Mouse (Mus musculus) testis, adult 2 months (tissue): ENCODE measurements at regions not wholly inside any gene's neighbourhood (a gene's known extent, or its start where the extent isn't known, plus 50 kb on each side); places are given as distances from the start of the nearest gene placed in this dataset.

ENCODE experiments used
- H3K27ac ChIP-seq: fragments of 200-500 bp; 2 replicates; pipeline ENCODE4 v1.5.1; 2012; ENCODE audit warnings: low read depth, low read length; ENCODE audit not compliant: control insufficient read depth, insufficient read depth
- H3K27me3 ChIP-seq: fragments of 200-500 bp; 2 replicates; pipeline ENCODE4 v1.6.1; 2012; ENCODE audit warnings: mild to moderate bottlenecking, low read length, moderate library complexity; ENCODE audit not compliant: control insufficient read depth, insufficient read depth
- H3K36me3 ChIP-seq: fragments of 200-500 bp; 2 replicates; pipeline ENCODE4 v1.6.1; 2012; ENCODE audit warnings: mild to moderate bottlenecking, low read length; ENCODE audit not compliant: control insufficient read depth, insufficient read depth
- H3K4me1 ChIP-seq: fragments of 200-500 bp; 2 replicates; pipeline ENCODE4 v1.6.1; 2012; ENCODE audit warnings: low read length; ENCODE audit not compliant: control insufficient read depth, insufficient read depth
- H3K4me3 ChIP-seq: fragments of 200-500 bp; 2 replicates; pipeline ENCODE4 v1.5.1; 2012; ENCODE audit warnings: low read depth, mild to moderate bottlenecking, low read length, moderate library complexity, mixed read lengths; ENCODE audit not compliant: control insufficient read depth
- CTCF ChIP-seq: fragments of 200-500 bp; IDR thresholded peaks from 2 replicates; pipeline ENCODE4 v1.5.1; 2012; ENCODE audit warnings: low read depth, mild to moderate bottlenecking, inconsistent platforms, low read length, moderate library complexity; ENCODE audit not compliant: control insufficient read depth, insufficient read depth, insufficient replicate concordance
- POLR2A ChIP-seq: fragments of 200-500 bp; IDR thresholded peaks from 2 replicates; pipeline ENCODE4 v1.6.1; 2012; ENCODE audit warnings: low read depth, mild to moderate bottlenecking, inconsistent platforms, low read length, moderate library complexity; ENCODE audit not compliant: control insufficient read depth

- H3K27me3 ChIP-seq: no peaks in the 10 kb centered on the region
- TF ChIP-seq CTCF (no peak), POLR2A (no peak)
- H3K36me3 ChIP-seq: no peaks in the 10 kb centered on the region
- H3K4me1 ChIP-seq: no peaks in the 10 kb centered on the region
- H3K4me3 ChIP-seq: no peak overlapping the region
- H3K27ac ChIP-seq: no peak overlapping the region
Measured at GRCm38 (mm10) chr12:93960869-93961268, 1731.2 kb upstream of the Flrt2 start.

GRCm38 (mm10) chr12:93981307-93981706, 1710.7 kb upstream of the Flrt2 start:
- TF ChIP-seq POLR2A: no peak
- TF ChIP-seq CTCF: no peak
- Histone ChIP-seq H3K27ac (no peak overlapping the region), H3K4me3 (no peak overlapping the region), H3K27me3 (no peaks in the 10 kb centered on the region), H3K4me1 (no peaks in the 10 kb centered on the region), H3K36me3 (no peaks in the 10 kb centered on the region)

- TF ChIP-seq CTCF (no peak), POLR2A (no peak)
- no peaks in the 10 kb centered on the region for H3K4me1 ChIP-seq
- no peak overlapping the region for H3K4me3 ChIP-seq
- no peak overlapping the region for H3K27ac ChIP-seq
- H3K36me3 ChIP-seq: no peaks in the 10 kb centered on the region
- no peaks in the 10 kb centered on the region for H3K27me3 ChIP-seq
Measured at GRCm38 (mm10) chr12:93991531-93991930, 1700.5 kb upstream of the Flrt2 start.

GRCm38 (mm10) chr12:93993875-93994274, 1698.2 kb upstream of the Flrt2 start:
- no peak overlapping the region for H3K4me3 ChIP-seq
- no peaks in the 10 kb centered on the region for H3K27me3 ChIP-seq
- H3K27ac ChIP-seq: no peak overlapping the region
- no peaks in the 10 kb centered on the region for H3K36me3 ChIP-seq
- no peak for TF ChIP-seq POLR2A
- no peak for TF ChIP-seq CTCF
- H3K4me1 ChIP-seq: no peaks in the 10 kb centered on the region

GRCm38 (mm10) chr12:94015946-94016345, 1676.1 kb upstream of the Flrt2 start:
- H3K27me3 ChIP-seq: no peaks in the 10 kb centered on the region
- no peak overlapping the region for H3K27ac ChIP-seq
- no peak overlapping the region for H3K4me3 ChIP-seq
- no peaks in the 10 kb centered on the region for H3K36me3 ChIP-seq
- H3K4me1 ChIP-seq: no peaks in the 10 kb centered on the region
- TF ChIP-seq POLR2A (no peak), CTCF (no peak)

GRCm38 (mm10) chr12:94031364-94031763, 1660.7 kb upstream of the Flrt2 start:
- Histone ChIP-seq H3K36me3 (no peaks in the 10 kb centered on the region), H3K4me1 (no peaks in the 10 kb centered on the region), H3K4me3 (no peak overlapping the region), H3K27me3 (no peaks in the 10 kb centered on the region), H3K27ac (no peak overlapping the region)
- TF ChIP-seq POLR2A: no peak
- TF ChIP-seq CTCF: no peak

GRCm38 (mm10) chr12:94047972-94048371, 1644.1 kb upstream of the Flrt2 start:
- TF ChIP-seq CTCF (no peak), POLR2A (no peak)
- no peak overlapping the region for H3K27ac ChIP-seq
- H3K4me1 ChIP-seq: no peaks in the 10 kb centered on the region
- H3K36me3 ChIP-seq: no peaks in the 10 kb centered on the region
- no peak overlapping the region for H3K4me3 ChIP-seq
- H3K27me3 ChIP-seq: no peaks in the 10 kb centered on the region

GRCm38 (mm10) chr12:94057767-94058166, 1634.3 kb upstream of the Flrt2 start:
- H3K27me3 ChIP-seq: no peaks in the 10 kb centered on the region
- no peak overlapping the region for H3K27ac ChIP-seq
- no peaks in the 10 kb centered on the region for H3K36me3 ChIP-seq
- no peak overlapping the region for H3K4me3 ChIP-seq
- no peaks in the 10 kb centered on the region for H3K4me1 ChIP-seq
- TF ChIP-seq CTCF (no peak), POLR2A (no peak)
